Mouse (Mus musculus): Measurements from ENCODE around the gene Atxn7l1. TPM values are rescaled to one million over a fixed set of nuclear protein-coding genes. Genes with fewer than 3 reads are reported as not detected.

Gene Atxn7l1
- polyA plus RNA-seq, 1 experiment from 2014 or later = 10.6 TPM

DNA sequence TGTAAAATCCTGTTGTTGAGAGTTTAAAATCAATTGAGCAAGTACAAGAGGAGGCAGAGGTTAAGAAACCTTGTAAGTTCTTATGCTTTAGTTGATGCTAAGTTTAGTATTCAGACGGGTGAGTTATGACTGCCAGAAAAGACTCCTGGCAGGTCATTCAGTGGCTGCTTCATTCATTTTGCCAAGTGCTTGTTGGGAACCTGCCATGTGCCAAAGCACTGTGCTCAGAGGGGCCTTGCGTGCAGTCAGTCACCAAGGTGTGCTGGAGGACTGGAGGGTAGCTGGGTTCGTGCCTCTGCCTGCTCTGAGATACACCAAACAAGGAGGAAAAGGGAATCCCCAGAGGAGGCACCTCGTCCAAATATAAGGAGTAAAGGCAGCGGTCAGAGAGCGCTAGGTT lies 50.3 kb downstream of the Atxn7l1 start:
- H3K36me3 ChIP-seq (ENCODE audit: control insufficient read depth, insufficient read depth, low read length) = no peaks in the 10 kb centered on the region
- no peak for ATAC-seq (ENCODE audit: insufficient number of reproducible peaks, insufficient read depth, low FRiP score, low read depth)
- peaks cover 6 to 21% of the 10 kb centered on the region in 2 experiments for H3K4me1 ChIP-seq (ENCODE audit: control insufficient read depth in 2 of 2, insufficient read depth in 2 of 2, low read length in 2 of 2)
- 0 out of 2 replicates have a peak, but pooled peaks cover 4% of the 10 kb centered on the region for H3K9me3 ChIP-seq (ENCODE audit: control insufficient read depth, low read length)
- WGBS = 69% methylated on average over 6 of the region's 6 CpGs
- H3K4me3 ChIP-seq (ENCODE audit: control insufficient read depth in 1 of 2, insufficient read depth in 1 of 2, low read depth in 1 of 2, low read length in 2 of 2) = no peak overlapping the region
- H3K27me3 ChIP-seq (ENCODE audit: control insufficient read depth, insufficient read depth, low read length) = no peaks in the 10 kb centered on the region
- no peak overlapping the region for H3K4me2 ChIP-seq (ENCODE audit: low read length)
- H3K9ac ChIP-seq (ENCODE audit: low read length) = no peak overlapping the region
- no peak overlapping the region for H3K27ac ChIP-seq (replicated peaks in 1 of 2; ENCODE audit: control insufficient read depth in 1 of 2, insufficient read depth in 1 of 2, low read depth in 2 of 2, low read length in 2 of 2)

DNA sequence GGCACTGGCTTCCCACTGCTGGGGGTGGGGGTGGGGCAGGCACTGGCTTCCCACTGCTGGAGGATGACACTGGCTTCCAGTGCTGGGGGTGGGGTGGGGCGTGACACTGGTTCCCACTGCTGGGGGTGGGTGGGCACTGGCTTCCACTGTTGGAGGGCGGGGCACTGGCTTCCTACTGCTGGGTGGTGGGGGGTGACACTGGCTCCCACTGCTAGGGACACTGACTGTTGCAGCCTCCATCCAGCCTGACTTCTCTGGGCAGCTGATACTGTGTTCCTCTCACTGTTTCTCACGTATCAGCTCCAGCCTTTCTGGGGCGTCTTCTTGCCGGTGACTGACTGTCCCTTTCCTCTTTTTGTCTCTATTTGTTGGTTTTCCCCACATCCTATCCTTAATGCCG lies 53.6 kb downstream of the Atxn7l1 start:
- Histone ChIP-seq H3K4me1 (ENCODE audit: control insufficient read depth in 2 of 2, insufficient read depth in 2 of 2, low read length in 2 of 2) (peaks cover 0 to 6% of the 10 kb centered on the region in 2 experiments; a peak in 3 of 4 replicates), H3K9ac (ENCODE audit: low read length) (no peak overlapping the region), H3K9me3 (ENCODE audit: control insufficient read depth, low read length) (0 out of 2 replicates have a peak, but pooled peaks cover 4% of the 10 kb centered on the region), H3K27ac (replicated peaks in 1 of 2; ENCODE audit: control insufficient read depth in 1 of 2, insufficient read depth in 1 of 2, low read depth in 2 of 2, low read length in 2 of 2) (no peak overlapping the region), H3K36me3 (ENCODE audit: control insufficient read depth, insufficient read depth, low read length) (no peaks in the 10 kb centered on the region), H3K4me3 (ENCODE audit: control insufficient read depth in 1 of 2, insufficient read depth in 1 of 2, low read depth in 1 of 2, low read length in 2 of 2) (no peak overlapping the region), H3K27me3 (ENCODE audit: control insufficient read depth, insufficient read depth, low read length) (no peaks in the 10 kb centered on the region), H3K4me2 (ENCODE audit: low read length) (no peak overlapping the region)
- 77% methylated on average over 6 of the region's 6 CpGs for WGBS
- no peak for ATAC-seq (ENCODE audit: insufficient number of reproducible peaks, insufficient read depth, low FRiP score, low read depth)

GRCm38 (mm10) chr12:33201491-33202210 lies 54.2 kb downstream of the Atxn7l1 start:
- no peak for ATAC-seq (ENCODE audit: insufficient number of reproducible peaks, insufficient read depth, low FRiP score, low read depth)
- 75% methylated on average over 7 of the region's 7 CpGs for WGBS

GRCm38 (mm10) chr12:33205255-33205654 lies 57.8 kb downstream of the Atxn7l1 start:
- 87% methylated on average over 4 of the region's 4 CpGs for WGBS
- Histone ChIP-seq H3K9ac (ENCODE audit: low read length) (no peak overlapping the region), H3K4me1 (ENCODE audit: control insufficient read depth in 2 of 2, insufficient read depth in 2 of 2, low read length in 2 of 2) (no peaks in the 10 kb centered on the region; a peak in 1 of 4 replicates), H3K9me3 (ENCODE audit: control insufficient read depth, low read length) (no peaks in the 10 kb centered on the region), H3K4me2 (ENCODE audit: low read length) (no peak overlapping the region), H3K36me3 (ENCODE audit: control insufficient read depth, insufficient read depth, low read length) (no peaks in the 10 kb centered on the region), H3K4me3 (ENCODE audit: control insufficient read depth in 1 of 2, insufficient read depth in 1 of 2, low read depth in 1 of 2, low read length in 2 of 2) (no peak overlapping the region), H3K27ac (replicated peaks in 1 of 2; ENCODE audit: control insufficient read depth in 1 of 2, insufficient read depth in 1 of 2, low read depth in 2 of 2, low read length in 2 of 2) (no peak overlapping the region), H3K27me3 (ENCODE audit: control insufficient read depth, insufficient read depth, low read length) (no peaks in the 10 kb centered on the region)
- no peak for ATAC-seq (ENCODE audit: insufficient number of reproducible peaks, insufficient read depth, low FRiP score, low read depth)

More at GRCm38 (mm10) chr12:33201491-33202210, 54.2 kb downstream of the Atxn7l1 start:
- Histone ChIP-seq H3K9me3 (ENCODE audit: control insufficient read depth, low read length) (0 out of 2 replicates have a peak, but pooled peaks cover 2% of the 10 kb centered on the region), H3K4me3 (ENCODE audit: control insufficient read depth in 1 of 2, insufficient read depth in 1 of 2, low read depth in 1 of 2, low read length in 2 of 2) (no peak overlapping the region), H3K4me1 (ENCODE audit: control insufficient read depth in 2 of 2, insufficient read depth in 2 of 2, low read length in 2 of 2) (peaks cover 0 to 6% of the 10 kb centered on the region in 2 experiments; a peak in 3 of 4 replicates), H3K9ac (ENCODE audit: low read length) (no peak overlapping the region), H3K4me2 (ENCODE audit: low read length) (no peak overlapping the region), H3K36me3 (ENCODE audit: control insufficient read depth, insufficient read depth, low read length) (no peaks in the 10 kb centered on the region), H3K27ac (replicated peaks in 1 of 2; ENCODE audit: control insufficient read depth in 1 of 2, insufficient read depth in 1 of 2, low read depth in 2 of 2, low read length in 2 of 2) (no peak overlapping the region), H3K27me3 (ENCODE audit: control insufficient read depth, insufficient read depth, low read length) (no peaks in the 10 kb centered on the region)

DNA sequence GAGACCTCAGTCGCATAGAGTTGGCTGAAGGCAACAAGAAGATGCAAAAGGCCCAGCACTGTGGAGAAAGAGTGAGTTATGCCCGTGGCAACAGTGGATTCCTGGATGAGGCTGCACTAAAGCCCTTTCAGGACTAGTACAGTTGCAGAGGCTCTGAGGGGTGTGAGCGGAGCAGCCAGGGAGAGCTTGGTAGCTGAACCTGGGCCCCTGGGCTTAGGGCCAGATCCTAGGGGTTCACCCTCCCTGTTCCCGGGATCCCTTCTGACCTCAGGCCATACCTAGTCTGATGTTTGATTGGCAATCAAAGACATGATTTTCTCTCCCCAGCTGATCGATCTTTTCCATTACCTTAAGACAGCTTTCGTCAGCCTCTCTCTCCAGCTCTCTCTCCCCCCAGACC lies 58.8 kb downstream of the Atxn7l1 start:
- no peaks in the 10 kb centered on the region for H3K36me3 ChIP-seq (ENCODE audit: control insufficient read depth, insufficient read depth, low read length)
- H3K4me2 ChIP-seq (ENCODE audit: low read length) = no peak overlapping the region
- WGBS = 82% methylated on average over 6 of the region's 6 CpGs
- no peak for ATAC-seq (ENCODE audit: insufficient number of reproducible peaks, insufficient read depth, low FRiP score, low read depth)
- no peak overlapping the region for H3K27ac ChIP-seq (replicated peaks in 1 of 2; ENCODE audit: control insufficient read depth in 1 of 2, insufficient read depth in 1 of 2, low read depth in 2 of 2, low read length in 2 of 2)
- no peak overlapping the region for H3K4me3 ChIP-seq (ENCODE audit: control insufficient read depth in 1 of 2, insufficient read depth in 1 of 2, low read depth in 1 of 2, low read length in 2 of 2)
- H3K9me3 ChIP-seq (ENCODE audit: control insufficient read depth, low read length) = no peaks in the 10 kb centered on the region
- H3K27me3 ChIP-seq (ENCODE audit: control insufficient read depth, insufficient read depth, low read length) = no peaks in the 10 kb centered on the region
- H3K9ac ChIP-seq (ENCODE audit: low read length) = no peak overlapping the region
- H3K4me1 ChIP-seq (ENCODE audit: control insufficient read depth in 2 of 2, insufficient read depth in 2 of 2, low read length in 2 of 2) = no peaks in the 10 kb centered on the region; a peak in 1 of 4 replicates

- 80% methylated on average over 4 of the region's 4 CpGs for WGBS
- no peak overlapping the region for H3K4me3 ChIP-seq (ENCODE audit: control insufficient read depth in 1 of 2, insufficient read depth in 1 of 2, low read depth in 1 of 2, low read length in 2 of 2)
- ATAC-seq (ENCODE audit: insufficient number of reproducible peaks, insufficient read depth, low FRiP score, low read depth) = no peak
- no peak overlapping the region for H3K27ac ChIP-seq (replicated peaks in 1 of 2; ENCODE audit: control insufficient read depth in 1 of 2, insufficient read depth in 1 of 2, low read depth in 2 of 2, low read length in 2 of 2)
- 0 out of 2 replicates have a peak, but pooled peaks cover 5% of the 10 kb centered on the region for H3K27me3 ChIP-seq (ENCODE audit: control insufficient read depth, insufficient read depth, low read length)
- H3K9me3 ChIP-seq (ENCODE audit: control insufficient read depth, low read length) = no peaks in the 10 kb centered on the region
- H3K4me1 ChIP-seq (ENCODE audit: control insufficient read depth in 2 of 2, insufficient read depth in 2 of 2, low read length in 2 of 2) = no peaks in the 10 kb centered on the region; a peak in 1 of 4 replicates
- H3K9ac ChIP-seq (ENCODE audit: low read length) = no peak overlapping the region
- H3K4me2 ChIP-seq (ENCODE audit: low read length) = no peak overlapping the region
- no peaks in the 10 kb centered on the region for H3K36me3 ChIP-seq (ENCODE audit: control insufficient read depth, insufficient read depth, low read length)
Observed at GRCm38 (mm10) chr12:33210856-33211255, 63.4 kb downstream of the Atxn7l1 start.

DNA sequence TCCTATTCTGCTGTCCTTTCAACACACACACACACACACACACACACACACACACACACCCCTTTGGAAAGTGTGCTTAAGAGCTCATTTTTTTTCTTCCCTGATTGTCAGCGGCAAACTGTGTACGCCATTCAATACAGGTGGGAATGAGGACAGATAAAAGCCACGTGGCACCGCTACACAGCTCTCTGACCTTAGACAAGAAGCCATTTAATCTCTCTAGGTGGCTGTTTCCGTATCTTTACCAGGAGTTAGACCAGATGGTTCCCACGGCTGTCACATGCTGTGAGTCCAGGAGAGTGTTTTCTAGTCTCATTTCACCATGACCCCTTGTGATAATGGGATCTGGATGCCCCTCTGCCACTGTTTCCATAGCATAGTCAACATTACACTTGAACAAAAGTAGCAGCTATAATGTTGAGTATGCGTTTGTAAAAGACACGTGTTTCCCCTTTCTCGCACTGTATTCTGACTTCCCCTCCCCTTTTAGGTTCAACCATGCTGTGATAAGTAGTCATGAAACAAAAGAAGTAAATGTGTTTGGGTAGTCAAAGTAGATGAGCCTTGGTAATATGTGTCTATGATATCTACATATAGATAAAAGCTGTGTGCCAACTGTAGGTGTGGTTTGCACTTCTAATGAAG lies 70.8 kb downstream of the Atxn7l1 start:
- 71% methylated on average over 9 of the region's 9 CpGs for WGBS
- ATAC-seq (ENCODE audit: insufficient number of reproducible peaks, insufficient read depth, low FRiP score, low read depth) = no peak

More for the DNA sequence above, 70.8 kb downstream of the Atxn7l1 start:
- Histone ChIP-seq H3K9me3 (ENCODE audit: control insufficient read depth, low read length) (no peaks in the 10 kb centered on the region), H3K4me3 (ENCODE audit: control insufficient read depth in 1 of 2, insufficient read depth in 1 of 2, low read depth in 1 of 2, low read length in 2 of 2) (no peak overlapping the region), H3K4me1 (ENCODE audit: control insufficient read depth in 2 of 2, insufficient read depth in 2 of 2, low read length in 2 of 2) (peaks cover 21 to 24% of the 10 kb centered on the region in 2 experiments), H3K27ac (replicated peaks in 1 of 2; ENCODE audit: control insufficient read depth in 1 of 2, insufficient read depth in 1 of 2, low read depth in 2 of 2, low read length in 2 of 2) (no peak overlapping the region), H3K4me2 (ENCODE audit: low read length) (no peak overlapping the region), H3K36me3 (ENCODE audit: control insufficient read depth, insufficient read depth, low read length) (no peaks in the 10 kb centered on the region), H3K9ac (ENCODE audit: low read length) (no peak overlapping the region), H3K27me3 (ENCODE audit: control insufficient read depth, insufficient read depth, low read length) (peaks cover 47% of the 10 kb centered on the region)
